Mouse (Mus musculus) telencephalon, adult 2 months (tissue): Measurements from ENCODE around the gene Zfp568.

Source experiments
- DNase-seq: peaks from one replicate; pipeline ENCODE4 v3.0.0-alpha.2; 2011; ENCODE audit warnings: low read depth, low spot score

The Zfp568 gene

GRCm38 (mm10) chr7:30053591-30053990 is 69.8 kb downstream of the Zfp568 start:
- DNase-seq = no peak

GRCm38 (mm10) chr7:30060341-30060740 is 76.6 kb downstream of the Zfp568 start:
- DNase-seq = no peak

DNA sequence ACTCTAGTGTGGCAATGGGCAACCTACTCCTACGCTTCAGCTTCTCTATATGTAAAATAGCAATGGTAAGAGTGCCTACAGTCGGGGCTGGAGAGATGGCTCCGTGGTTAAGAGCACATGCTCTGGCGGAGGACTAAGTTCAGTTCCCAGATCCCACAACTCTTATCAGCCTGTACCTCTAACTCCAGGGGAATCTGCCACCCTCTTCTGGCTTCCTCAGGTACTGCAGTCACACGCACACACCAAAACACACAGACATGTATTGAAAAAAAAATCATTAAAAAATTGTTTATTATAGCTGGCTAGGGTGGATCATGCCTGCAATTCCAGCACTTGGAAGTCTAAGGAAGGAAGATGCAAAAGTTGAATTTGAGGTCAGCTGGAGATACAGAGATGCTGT is 78.7 kb downstream of the Zfp568 start:
- DNase-seq = no peak

DNA sequence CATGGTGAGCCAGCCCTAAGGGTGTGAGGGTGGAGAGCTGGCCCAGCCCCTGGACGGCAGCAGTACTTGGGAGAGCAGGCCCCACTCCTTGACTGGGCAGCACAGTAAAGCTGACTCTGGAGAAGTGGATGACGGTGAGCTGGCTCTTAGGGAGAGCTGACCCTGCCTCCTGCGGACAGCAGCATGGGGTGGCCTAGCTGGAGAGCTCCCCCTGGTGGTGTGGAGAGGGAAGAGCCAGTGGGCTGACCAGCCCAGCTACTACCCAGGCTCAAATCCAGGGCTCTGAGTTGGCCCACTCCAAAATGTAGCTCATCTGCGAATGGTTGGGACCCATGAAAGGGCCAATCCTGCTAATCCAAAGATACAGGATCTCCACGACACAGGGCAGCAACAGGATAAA is 80.9 kb downstream of the Zfp568 start:
- no peak for DNase-seq

GRCm38 (mm10) chr7:30072146-30073028 is 88.6 kb downstream of the Zfp568 start, which contains the start of gene Zfp82:
Zfp82 (minus strand) TSS chr7:30072900.
- DNase-seq = peak; percentile 76
